Mouse (Mus musculus) left cerebral cortex, adult 18-20 months (tissue): ENCODE results near the gene Sh3bp2. TPM values are rescaled to one million over a fixed set of nuclear protein-coding genes. Genes with fewer than 3 reads are reported as not detected.

Source experiments
- DNase-seq, 2 experiments: peaks; one replicate each; pipeline ENCODE4 v3.0.0; 2021 to 2022; ENCODE audit warnings: low spot score in 2 of 2, mixed read lengths in 1 of 2
- microRNA-seq, 2 experiments: library from miRNA; unstranded; fragments of <30 nt; microRNA quantifications; one replicate each; pipeline ENCODE4 v1.2.0; 2021
- total RNA-seq, 2 experiments: library from RNA; stranded (reverse); gene quantifications; 2 replicates each; pipeline ENCODE4 v1.2.3; 2021

Gene Sh3bp2
- total RNA-seq, 2 experiments from 2014 or later = 2.4 to 2.9 TPM

DNA sequence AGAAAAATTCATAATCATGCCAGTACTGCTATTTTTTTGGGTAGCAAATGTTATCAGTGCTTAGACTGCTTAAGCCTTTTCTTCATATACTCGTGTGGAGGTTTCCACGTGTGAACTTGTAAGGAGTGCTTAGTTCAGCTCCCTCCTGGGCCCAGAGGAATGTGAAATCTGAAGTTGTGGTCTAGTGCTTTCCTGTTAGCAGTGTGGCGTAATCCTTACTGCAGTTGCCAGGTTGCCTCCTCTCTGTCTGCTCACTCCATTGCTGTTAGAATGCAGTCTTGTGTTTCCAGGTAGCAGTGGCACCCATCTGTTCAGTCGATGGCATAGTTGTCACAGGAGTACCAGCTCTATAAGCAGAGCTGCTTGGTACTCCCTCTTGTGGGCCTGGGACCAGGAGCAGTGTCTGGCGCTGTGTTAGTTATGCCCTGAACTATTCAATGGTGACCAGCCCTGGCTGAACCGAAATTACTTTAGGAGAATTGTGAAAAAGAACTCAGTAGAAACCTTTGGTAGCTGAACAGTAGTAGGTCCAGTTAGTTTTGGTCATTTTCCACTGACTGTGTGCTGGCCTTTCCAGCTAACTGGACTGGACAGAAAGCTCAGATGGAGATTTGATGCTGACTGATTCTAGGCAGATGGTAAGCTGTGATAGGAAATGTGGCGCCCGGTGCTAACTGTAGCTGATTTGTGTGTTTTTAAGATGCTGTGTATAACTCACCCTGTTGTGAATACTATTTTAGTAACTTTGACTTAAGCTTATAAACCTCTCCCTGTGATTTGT lies 81.7 kb downstream of the Sh3bp2 start:
- no peak for DNase-seq

DNA sequence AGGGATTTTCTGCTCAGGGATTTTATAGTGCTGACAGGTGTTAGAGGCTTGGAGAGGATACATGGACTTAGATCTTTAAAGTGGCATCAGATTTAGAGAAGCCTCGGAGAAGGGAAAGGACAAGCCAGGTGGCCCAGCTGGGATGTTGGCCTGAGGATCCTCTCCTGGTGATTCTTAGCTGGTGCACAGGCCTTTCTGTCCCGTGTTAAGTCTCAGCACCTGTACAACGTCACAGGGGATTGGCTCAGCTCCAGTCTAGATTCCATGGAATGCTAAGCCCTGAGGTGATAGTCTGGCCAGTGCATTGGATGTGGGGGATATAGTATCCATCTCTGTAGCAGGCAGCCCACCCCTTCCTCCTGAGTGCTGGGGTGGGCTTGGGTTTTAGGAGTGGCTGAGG lies 82.6 kb downstream of the Sh3bp2 start:
- no peak for DNase-seq

GRCm38 (mm10) chr5:34609966-34610365 lies 84.3 kb downstream of the Sh3bp2 start:
- DNase-seq = no peak

Small RNA genes within 50 kb of the gene (microRNA-seq; reads per million reads assigned to microRNA genes)
- gene Mir7036b = 0.25 to 0.85 reads per million in 2 experiments

Other genes with a start within 250 kb of the Sh3bp2 start
- gene Zfyve28, start 237.4 kb upstream of the Sh3bp2 start, total RNA-seq = 10 to 100 TPM; 48.2 to 55.0 TPM
- 1 to 10 TPM; 1.1 to 1.2 TPM for gene Cfap99, start 237.2 kb upstream of the Sh3bp2 start, total RNA-seq
- 10 to 100 TPM; 88.0 to 89.5 TPM for gene Rnf4, start 189.5 kb upstream of the Sh3bp2 start, total RNA-seq
- 10 to 100 TPM; 41.1 to 42.3 TPM for gene Fam193a, start 155.9 kb upstream of the Sh3bp2 start, total RNA-seq
- 10 to 100 TPM; 20.2 to 22.0 TPM for gene Tnip2, start 11.8 kb upstream of the Sh3bp2 start, total RNA-seq
- 100 to 1,000 TPM; 426 to 440 TPM for gene Add1, start 47.8 kb downstream of the Sh3bp2 start, total RNA-seq
- 10 to 100 TPM; 43.4 to 45.7 TPM for gene Mfsd10, start 111.4 kb downstream of the Sh3bp2 start, total RNA-seq
- gene Nop14, start 134.3 kb downstream of the Sh3bp2 start, total RNA-seq = 10 to 100 TPM; 16.2 to 16.6 TPM
- 1 to 10 TPM; 4.1 to 4.8 TPM for gene Grk4, start 134.5 kb downstream of the Sh3bp2 start, total RNA-seq
- gene Htt, start 235.9 kb downstream of the Sh3bp2 start, total RNA-seq = 10 to 100 TPM; 78.9 to 80.3 TPM